Comparison of ENCODE assay signal across 29 mouse cellular contexts in genomic region chr10:118169212-118169611, GRCm38 (mm10). TPM values are rescaled to one million over a fixed set of nuclear protein-coding genes. Genes with fewer than 3 reads are reported as not detected.
DNase-seq lines count a peak whose midpoint lies in the region; ATAC-seq and TF ChIP-seq lines count a peak whose summit lies in the region.
"Had no signal": no experiment of that assay in that cellular context is flagged by ENCODE, and none has a peak within 500 bp of the region (broad histone marks: within the 10 kb centered on the region; RNA-seq: fewer than 3 reads in every experiment).

No protein-coding gene starts in this region.

- H3K9ac ChIP-seq in midbrain, embryonic 11.5 days (ENCODE audit: low read length), result no peak overlapping the region
- no peak overlapping the region for H3K9ac ChIP-seq in ES-E14 (ENCODE audit: insufficient read depth, low read depth, low read length, poor library complexity, severe bottlenecking)
- H3K9ac ChIP-seq in forebrain, embryonic 13.5 days, result no peak overlapping the region
- H3K9ac ChIP-seq: embryonic facial prominence, embryonic 15.5 days; forebrain, embryonic 15.5 days; hindbrain, embryonic 12.5 days had no signal

- DNase-seq in midbrain, embryonic 11.5 days (ENCODE audit: low spot score, missing footprints), result no peak
- DNase-seq in midbrain, embryonic 10.5 days (ENCODE audit: low spot score), result no peak
- peak; percentile 35 for DNase-seq in ES-E14 (ENCODE audit: low read depth, low spot score)
- DNase-seq in embryo, embryonic 10.5 days (ENCODE audit: low spot score), result peak; percentile 18
- DNase-seq in heart, postnatal 14 days, result no peak
- no peak for DNase-seq in kidney, postnatal 36 days
- DNase-seq: adrenal gland, adult 8-10 months; adrenal gland, postnatal 36 days; cerebellum, adult 8-10 months; cerebellum, postnatal 14 days; heart, adult 18-20 months; heart, postnatal 10 days; kidney, adult 2 months had no signal

- peak; percentile 27; the same call in 1 of the 2 replicates for ATAC-seq in midbrain, embryonic 11.5 days (ENCODE audit: low FRiP score)
- ATAC-seq in forebrain, embryonic 13.5 days, result no peak
- ATAC-seq: forebrain, embryonic 15.5 days; intestine, embryonic 16.5 days; Patski had no signal

- peaks cover 4% of the 10 kb centered on the region; the same call in 1 of the 2 replicates for H3K36me3 ChIP-seq in midbrain, embryonic 11.5 days (ENCODE audit: control insufficient read depth, insufficient read depth, low read length)
- H3K36me3 ChIP-seq in midbrain, embryonic 10.5 days, result peaks cover 53% of the 10 kb centered on the region
- H3K36me3 ChIP-seq in ES-E14 (ENCODE audit: control insufficient read depth, insufficient read depth, low read length, poor library complexity, severe bottlenecking), result peaks cover 2% of the 10 kb centered on the region; the same call in 1 of the 2 replicates
- peaks cover 46% of the 10 kb centered on the region for H3K36me3 ChIP-seq in forebrain, embryonic 13.5 days (ENCODE audit: poor library complexity, severe bottlenecking)

- WGBS in midbrain, embryonic 11.5 days, result 62% methylated on average over 12 of the region's 12 CpGs
- 75% methylated on average over 12 of the region's 12 CpGs for WGBS in midbrain, embryonic 10.5 days
- 79% methylated on average over 12 of the region's 12 CpGs for WGBS in forebrain, embryonic 13.5 days

- H3K27me3 ChIP-seq in midbrain, embryonic 11.5 days (ENCODE audit: control insufficient read depth, insufficient read depth, low read length), result no peaks in the 10 kb centered on the region
- no peaks in the 10 kb centered on the region for H3K27me3 ChIP-seq in midbrain, embryonic 10.5 days (ENCODE audit: low read depth, poor library complexity, severe bottlenecking)
- no peaks in the 10 kb centered on the region for H3K27me3 ChIP-seq in forebrain, embryonic 13.5 days
- H3K27me3 ChIP-seq: CH12.LX; embryonic facial prominence, embryonic 15.5 days; forebrain, embryonic 15.5 days; hindbrain, embryonic 12.5 days; Patski had no signal

- no peaks in the 10 kb centered on the region for H3K4me1 ChIP-seq in midbrain, embryonic 11.5 days (ENCODE audit: control insufficient read depth, insufficient read depth, low read length)
- H3K4me1 ChIP-seq in midbrain, embryonic 10.5 days, result no peaks in the 10 kb centered on the region
- H3K4me1 ChIP-seq in ES-E14 (ENCODE audit: control insufficient read depth in 2 of 2, insufficient read depth in 2 of 2, low read length in 2 of 2, poor library complexity in 1 of 2), result peaks cover 6 to 14% of the 10 kb centered on the region in 2 experiments; a peak in 3 of 4 replicates
- H3K4me1 ChIP-seq in forebrain, embryonic 13.5 days, result no peaks in the 10 kb centered on the region
- H3K4me1 ChIP-seq: embryonic facial prominence, embryonic 15.5 days; forebrain, embryonic 10.5 days; forebrain, embryonic 15.5 days; heart, embryonic 10.5 days; hindbrain, embryonic 12.5 days had no signal

- intact Hi-C loops in heart, postnatal 14 days (cut with DNase I), result loop anchor here (5.0 kb wide), 1 partner anchor 208 kb away; no protein-coding TSS in a partner anchor

- H3K4me2 ChIP-seq in midbrain, embryonic 11.5 days, result no peak overlapping the region
- no peak overlapping the region for H3K4me2 ChIP-seq in forebrain, embryonic 13.5 days
- H3K4me2 ChIP-seq: embryonic facial prominence, embryonic 15.5 days; forebrain, embryonic 15.5 days; hindbrain, embryonic 12.5 days had no signal

- in situ Hi-C loops in ES-E14 (cut with MboI; ENCODE audit: low sequenced_read_pairs in 2 of 2, unreplicated experiment in 2 of 2), result loop anchor here in 1 of 2 experiments (10.0 kb wide), 1 partner anchor 376 kb away; no protein-coding TSS in a partner anchor

- no peak overlapping the region for H3K4me3 ChIP-seq in midbrain, embryonic 11.5 days (ENCODE audit: low read depth, low read length)
- no peak overlapping the region for H3K4me3 ChIP-seq in midbrain, embryonic 10.5 days
- peak overlapping the region in 1 of 2 experiments; percentile 18; a peak in 1 of 4 replicates for H3K4me3 ChIP-seq in ES-E14 (ENCODE audit: insufficient read depth in 1 of 2, low read depth in 1 of 2, low read length in 2 of 2, poor library complexity in 1 of 2, severe bottlenecking in 1 of 2)
- no peak overlapping the region for H3K4me3 ChIP-seq in forebrain, embryonic 13.5 days
- H3K4me3 ChIP-seq: embryonic facial prominence, embryonic 15.5 days; erythroblast, embryonic 14.5 days; forebrain, embryonic 10.5 days; forebrain, embryonic 15.5 days; heart, embryonic 10.5 days; hindbrain, embryonic 12.5 days had no signal

- no peak overlapping the region for H3K27ac ChIP-seq in midbrain, embryonic 11.5 days (ENCODE audit: low read depth, low read length)
- no peak overlapping the region for H3K27ac ChIP-seq in midbrain, embryonic 10.5 days (replicated peaks)
- H3K27ac ChIP-seq in ES-E14 (ENCODE audit: insufficient read depth, low read depth, low read length, poor library complexity, severe bottlenecking), result no peak overlapping the region
- no peak overlapping the region for H3K27ac ChIP-seq in forebrain, embryonic 13.5 days
- H3K27ac ChIP-seq: embryonic facial prominence, embryonic 15.5 days; forebrain, embryonic 10.5 days; forebrain, embryonic 15.5 days; heart, embryonic 10.5 days; hindbrain, embryonic 12.5 days had no signal

- H3K9me3 ChIP-seq in midbrain, embryonic 11.5 days (ENCODE audit: control insufficient read depth, low read length), result no peaks in the 10 kb centered on the region
- H3K9me3 ChIP-seq in midbrain, embryonic 10.5 days (replicated peaks), result no peaks in the 10 kb centered on the region
- no peaks in the 10 kb centered on the region for H3K9me3 ChIP-seq in ES-E14 (ENCODE audit: control insufficient read depth, insufficient read depth, low read depth, low read length)
- no peaks in the 10 kb centered on the region for H3K9me3 ChIP-seq in forebrain, embryonic 13.5 days (replicated peaks)
- H3K9me3 ChIP-seq: embryonic facial prominence, embryonic 15.5 days; forebrain, embryonic 10.5 days; forebrain, embryonic 15.5 days; heart, embryonic 10.5 days; hindbrain, embryonic 12.5 days had no signal

TF ChIP-seq in ES-E14, 5 proteins besides CTCF, POLR2A, EP300 and RAD21:
- TF ChIP-seq HCFC1 (IDR thresholded peaks at IDR 0.05; ENCODE audit: borderline replicate concordance, insufficient read depth, low read length) (0 out of 2 replicates have a peak, but pooled peaks have one; percentile 26), CHD2 (IDR thresholded peaks at IDR 0.05; ENCODE audit: low read depth, low read length) (no peak)

RNA-seq across cellular contexts. Expression of gene Mdm1, which starts 27.6 kb away (rescaled TPM):
- polyA plus RNA-seq in midbrain, embryonic 11.5 days (2014; fragmentation: Nextera tagmentation; extraction: Ambion mirVana), result 56.7 and 59.0 TPM in 2 replicates
- polyA plus RNA-seq in midbrain, embryonic 10.5 days (2016; fragmentation: Nextera tagmentation; extraction: Ambion mirVana), result 53.8 and 56.2 TPM in 2 replicates
- 15.5 and 16.2 TPM in 2 replicates for total RNA-seq in ES-E14 (2012; rRNA removed)
- 48.3 and 49.7 TPM in 2 replicates for polyA plus RNA-seq in forebrain, embryonic 13.5 days (2015; fragmentation: Nextera tagmentation; extraction: Ambion mirVana)
- total RNA-seq in heart, postnatal 14 days (2021), result 1 to 10 TPM; 4.5 to 5.2 TPM

RNA-seq across cellular contexts. Expression of gene Il22, which starts 35.5 kb away (rescaled TPM):
- 0.19 TPM in 1 of 2 replicates, not detected in the other for polyA plus RNA-seq in midbrain, embryonic 11.5 days (2014; fragmentation: Nextera tagmentation; extraction: Ambion mirVana)
- 0.10 TPM in 1 of 2 replicates, not detected in the other for polyA plus RNA-seq in midbrain, embryonic 10.5 days (2016; fragmentation: Nextera tagmentation; extraction: Ambion mirVana)
- total RNA-seq in ES-E14 (2012; rRNA removed), result not detected in 2 replicates
- polyA plus RNA-seq in forebrain, embryonic 13.5 days (2015; fragmentation: Nextera tagmentation; extraction: Ambion mirVana), result not detected in 2 replicates
- total RNA-seq in heart, postnatal 14 days (2021), result not detected
- total RNA-seq: adrenal gland, adult 8-10 months; adrenal gland, postnatal 36 days; CH12.LX; common myeloid progenitor, adult 5-6 weeks; gastrocnemius, adult 8-10 months; gastrocnemius, postnatal 4 days; heart, adult 18-20 months; heart, postnatal 10 days; MEL had no signal
- polyA plus RNA-seq: embryonic facial prominence, embryonic 11.5 days; embryonic facial prominence, embryonic 15.5 days; erythroblast, embryonic 14.5 days; forebrain, embryonic 15.5 days; heart, embryonic 14.5 days; hindbrain, embryonic 12.5 days; intestine, embryonic 16.5 days; kidney, adult 2 months; Patski had no signal

Comparison
In these comparisons a context has a peak if more than half of its experiments do, and no peak if none do; other contexts are left out.
1. DNase-seq: peak in ES-E14 (single experiment) and embryo, embryonic 10.5 days (single experiment); none in midbrain, embryonic 11.5 days (single experiment), midbrain, embryonic 10.5 days (single experiment), heart, postnatal 14 days (0 of 2) and kidney, postnatal 36 days (0 of 2).